Mouse (Mus musculus): Measurements from ENCODE around the gene Xk.
"Not testable (repeated sequence)": the region's sequence is repeated elsewhere in the genome, so short reads cannot be mapped to it uniquely, and the experiment has no call there.

Xk gene

DNA sequence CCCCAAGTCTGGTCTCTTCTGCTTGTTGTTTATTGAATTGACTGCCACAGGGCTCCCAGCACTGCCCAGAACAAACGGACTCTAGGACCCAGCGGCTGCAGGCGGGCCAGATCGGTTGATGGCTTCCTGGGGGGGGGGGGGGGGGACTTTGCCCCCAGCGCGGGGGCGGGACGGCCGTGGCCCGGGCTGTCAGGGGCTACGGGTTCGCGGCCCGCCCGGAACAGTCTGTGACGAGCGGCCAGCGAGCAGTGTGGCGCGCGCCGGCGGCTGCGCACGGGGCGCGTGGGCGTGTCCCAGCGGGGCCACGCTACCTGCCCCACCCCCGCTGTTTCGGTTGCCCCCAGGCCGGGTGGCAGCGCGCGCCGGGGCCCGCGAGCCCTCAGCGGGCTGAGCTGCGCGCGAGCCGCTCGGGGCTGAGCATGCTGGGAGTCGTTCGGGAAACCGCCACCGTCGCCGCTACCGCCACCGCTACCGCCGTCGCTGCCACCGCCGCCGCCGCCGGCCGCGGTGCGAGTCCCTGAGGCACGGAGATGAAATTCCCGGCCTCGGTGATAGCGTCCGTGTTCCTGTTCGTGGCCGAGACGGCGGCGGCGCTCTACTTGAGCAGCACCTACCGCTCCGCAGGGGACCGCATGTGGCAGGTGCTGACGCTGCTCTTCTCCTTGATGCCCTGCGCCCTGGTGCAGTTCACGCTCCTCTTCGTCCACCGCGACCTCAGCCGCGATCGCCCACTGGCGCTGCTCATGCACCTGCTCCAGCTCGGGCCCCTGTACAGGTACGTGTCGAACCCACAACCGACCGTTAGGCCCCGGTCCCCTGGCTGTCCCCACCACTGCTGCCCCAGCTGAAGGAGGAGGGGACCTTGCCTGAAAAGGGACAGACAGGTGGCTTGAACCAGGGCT is at the start of gene Xk:
TSS of gene Xk (plus strand) at position 297 of the 902 bp plus-strand sequence.
- in situ Hi-C loops (cut with MboI, MseI): no loop called here

DNA sequence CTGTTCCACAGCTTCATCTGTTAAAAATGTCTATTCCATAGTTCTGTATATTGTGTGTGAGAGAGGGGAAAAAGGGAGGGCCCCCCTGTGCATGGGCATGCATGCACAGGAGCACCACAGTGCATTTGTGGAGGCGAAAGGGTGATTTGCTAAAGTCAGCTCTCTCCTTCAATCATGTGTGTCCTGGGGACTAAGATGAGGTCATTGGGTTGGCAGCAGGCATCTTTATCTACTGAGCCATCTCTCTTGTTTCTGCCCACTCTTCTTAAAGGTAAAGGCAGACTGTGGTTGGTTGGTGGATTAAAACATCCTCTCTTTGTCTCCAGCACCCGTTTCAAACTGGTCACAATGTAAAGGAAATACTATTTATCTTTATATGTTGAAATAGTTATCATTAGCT is 45.5 kb upstream of the Xk start:
- in situ Hi-C loops (cut with MboI, MseI): no loop called here

DNA sequence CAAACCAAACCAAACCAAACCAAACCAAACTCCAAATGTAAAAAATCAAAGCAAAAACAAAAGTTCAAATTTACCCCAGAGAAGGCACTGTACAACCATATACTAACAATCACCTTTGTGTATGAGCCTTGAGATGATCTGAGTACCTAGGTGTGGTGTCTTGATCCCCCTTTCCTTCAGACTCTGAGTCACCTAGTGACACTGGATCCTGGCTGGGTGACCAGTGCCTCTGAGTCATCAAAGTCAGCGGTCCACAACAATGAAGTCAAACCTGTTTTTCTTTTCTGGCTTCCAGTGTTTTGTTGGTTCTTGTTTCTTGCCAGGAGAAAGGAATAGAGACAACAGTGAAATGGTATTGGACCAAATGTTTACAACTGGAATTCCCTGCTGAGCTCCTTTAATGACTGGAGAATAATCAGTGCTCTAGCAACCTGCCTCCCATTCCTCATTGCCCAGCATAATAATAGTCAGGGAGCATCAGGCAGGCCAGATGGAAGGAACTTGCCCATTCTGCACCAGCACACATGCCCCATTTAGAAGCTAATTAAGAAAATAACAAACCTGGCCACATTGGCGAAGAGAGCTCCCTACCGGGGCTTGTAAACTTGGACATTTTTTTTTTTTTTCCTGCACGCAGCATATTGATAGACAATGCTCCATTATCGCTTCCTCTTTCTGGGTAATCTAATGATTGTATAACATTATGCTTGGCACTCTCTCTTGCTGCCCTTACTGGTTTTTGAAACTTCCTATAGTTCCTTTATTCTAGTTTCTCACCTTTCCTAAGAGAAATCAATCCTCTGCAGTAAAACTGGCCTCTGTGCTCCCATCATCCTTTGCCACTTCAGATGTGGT is 31.6 kb upstream of the Xk start:
- in situ Hi-C loops (cut with MboI, MseI): no loop called here

DNA sequence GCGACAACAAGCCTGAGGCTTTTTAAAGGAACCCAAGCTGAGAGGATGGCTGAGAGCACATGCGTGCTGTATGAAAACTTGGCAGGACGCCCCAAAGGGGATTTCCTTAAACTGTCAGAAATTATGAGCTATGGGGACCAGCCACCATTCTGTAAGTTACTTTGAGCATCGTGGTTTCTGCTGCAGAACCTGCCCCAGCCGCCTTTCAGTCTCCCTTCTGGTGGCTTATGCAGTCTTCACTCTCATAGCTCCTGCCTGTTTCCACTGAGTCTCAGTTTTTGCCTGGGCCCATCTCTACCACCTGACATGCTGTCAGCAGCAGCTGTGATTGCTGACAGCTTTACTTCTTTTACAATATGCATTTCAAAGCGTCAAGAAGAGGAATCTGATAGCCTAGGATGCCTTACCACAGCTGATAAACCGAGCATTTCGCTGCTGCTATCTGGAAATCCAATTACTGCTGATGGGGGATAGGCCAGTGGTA is 29.1 kb upstream of the Xk start:
- in situ Hi-C loops (cut with MboI, MseI): no loop called here

DNA sequence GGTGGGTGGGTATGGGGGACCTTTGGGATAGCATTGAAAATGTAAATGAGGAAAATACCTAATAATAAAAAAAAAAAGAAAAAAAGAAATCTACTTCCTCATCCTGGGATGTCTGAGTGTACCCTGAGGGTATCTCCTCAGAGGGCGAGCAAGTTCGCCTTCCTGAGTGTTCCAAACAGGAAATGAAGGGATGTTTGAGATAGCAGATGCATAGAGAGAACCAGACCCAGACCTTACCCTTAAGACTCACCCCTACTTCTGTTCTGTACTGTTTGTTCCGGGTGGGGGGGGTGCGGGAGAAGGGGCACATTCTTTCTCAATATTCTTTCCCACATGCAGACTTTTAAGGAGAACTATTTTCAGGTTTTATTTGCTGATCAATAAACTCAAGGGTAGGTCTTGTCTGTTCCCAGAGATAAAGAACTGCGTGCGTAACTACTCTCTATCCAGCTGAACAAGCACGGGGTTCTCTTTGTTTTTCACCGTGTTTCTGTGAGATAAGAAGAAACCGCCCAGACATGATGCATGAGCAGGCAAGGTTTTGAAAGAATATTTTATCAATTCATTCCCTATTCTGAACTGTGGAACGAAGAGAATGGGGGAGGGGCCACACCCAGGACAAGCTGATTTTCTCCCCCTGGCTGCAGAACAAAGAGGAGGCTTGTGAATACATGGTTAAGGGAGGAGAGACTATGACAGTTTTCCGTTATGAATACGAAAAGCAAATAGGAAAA is 27.8 kb upstream of the Xk start:
- in situ Hi-C loops (cut with MboI, MseI): no loop called here

DNA sequence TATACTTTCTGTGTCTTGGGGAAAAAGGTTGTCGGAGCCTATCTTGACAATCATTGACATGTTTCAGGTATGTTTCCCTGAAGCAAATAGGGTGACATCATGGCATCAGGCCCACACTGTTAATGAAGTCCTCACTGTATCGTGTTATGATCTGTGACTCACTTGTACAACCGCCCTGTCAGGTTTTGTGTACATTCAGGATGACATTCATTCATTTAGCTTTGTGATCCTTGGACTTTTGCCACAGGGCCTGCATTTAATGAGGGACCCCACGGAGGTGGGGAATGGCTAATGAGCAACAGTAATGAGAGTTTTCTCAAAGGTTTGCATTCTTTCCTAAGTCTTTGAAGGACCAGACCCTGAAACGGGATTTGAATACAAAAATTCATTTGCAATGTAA is 23.6 kb upstream of the Xk start:
- in situ Hi-C loops (cut with MboI, MseI): no loop called here

DNA sequence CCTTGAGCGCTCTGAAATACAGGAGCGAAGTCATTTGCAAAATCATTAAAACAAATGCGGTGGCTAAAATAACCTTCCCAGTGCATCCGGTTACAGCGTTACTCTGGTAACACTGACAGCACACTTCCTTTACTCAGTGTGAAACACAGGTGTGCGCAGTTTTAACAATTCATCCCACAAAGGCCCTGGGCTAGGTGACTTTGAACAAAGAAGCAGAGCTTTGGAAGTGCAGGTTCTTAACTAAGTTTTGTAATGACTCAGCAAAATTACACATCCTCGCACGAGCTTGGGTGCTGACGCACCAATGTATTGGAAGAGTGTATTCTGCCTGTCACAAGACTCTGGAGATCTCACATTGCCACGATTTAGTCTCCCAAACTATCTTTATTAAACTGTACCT is 18.6 kb upstream of the Xk start:
- in situ Hi-C loops (cut with MboI, MseI): no loop called here

DNA sequence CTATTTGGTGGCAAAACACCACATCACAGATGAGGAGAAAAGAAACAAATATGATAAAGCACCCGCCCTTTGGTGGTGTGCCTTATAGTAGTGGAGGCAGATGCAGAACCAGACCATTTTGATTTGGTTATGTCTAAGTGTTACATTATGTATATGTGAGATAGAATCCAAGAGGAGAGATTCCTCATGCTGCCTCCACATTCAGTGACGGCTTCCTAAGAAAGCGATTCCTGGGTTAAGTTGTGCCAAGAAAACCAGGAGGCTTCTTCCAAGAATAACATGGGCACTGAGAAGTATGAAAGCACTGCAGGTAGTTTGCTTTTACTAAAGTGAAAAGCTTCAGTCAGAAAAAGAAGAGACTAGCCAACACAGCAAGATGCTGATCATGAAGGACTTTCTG is 17.7 kb upstream of the Xk start:
- in situ Hi-C loops (cut with MboI, MseI): no loop called here

DNA sequence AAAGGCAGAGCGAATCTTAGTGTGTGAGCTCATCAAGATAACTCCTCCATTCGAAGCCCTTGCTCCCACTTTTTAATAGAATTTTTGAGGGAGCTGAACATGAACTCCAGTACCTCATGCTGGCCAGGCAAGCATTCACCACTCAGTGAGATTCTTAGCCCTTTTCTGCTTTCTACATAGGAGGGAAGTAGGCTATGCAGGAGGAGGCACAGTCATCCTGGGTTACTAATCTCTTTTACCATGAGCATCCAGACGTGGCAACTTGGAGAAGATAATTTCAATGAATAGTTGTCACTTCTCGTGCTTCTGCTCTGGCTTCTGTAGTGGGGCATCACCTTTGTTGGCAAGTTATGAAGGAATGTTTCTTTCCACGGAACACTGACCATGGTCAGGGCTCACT is 15.8 kb upstream of the Xk start, which contains the start of gene Gm14862:
TSS of gene Gm14862 (minus strand) at position 134 of the 400 bp plus-strand sequence.
- in situ Hi-C loops (cut with MboI, MseI): no loop called here

DNA sequence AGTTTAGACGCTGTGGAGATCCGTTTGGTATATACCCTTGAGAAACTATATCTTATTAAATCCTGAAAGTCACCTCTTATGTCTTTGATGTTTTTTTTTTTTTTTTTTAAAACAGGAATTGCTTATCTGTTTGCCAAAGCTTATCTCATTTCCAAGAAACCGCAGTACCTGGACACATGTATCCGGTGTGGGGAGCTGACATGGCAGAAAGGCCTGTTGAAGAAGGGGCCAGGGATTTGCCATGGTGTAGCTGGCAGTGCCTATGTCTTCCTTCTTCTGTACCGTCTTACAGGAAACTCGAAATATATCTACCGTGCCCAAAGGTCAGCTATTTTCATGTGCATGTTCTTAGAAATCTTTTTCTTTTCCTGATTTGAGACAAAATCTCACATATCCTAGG is 14.7 kb upstream of the Xk start:
- in situ Hi-C loops (cut with MboI, MseI): no loop called here

DNA sequence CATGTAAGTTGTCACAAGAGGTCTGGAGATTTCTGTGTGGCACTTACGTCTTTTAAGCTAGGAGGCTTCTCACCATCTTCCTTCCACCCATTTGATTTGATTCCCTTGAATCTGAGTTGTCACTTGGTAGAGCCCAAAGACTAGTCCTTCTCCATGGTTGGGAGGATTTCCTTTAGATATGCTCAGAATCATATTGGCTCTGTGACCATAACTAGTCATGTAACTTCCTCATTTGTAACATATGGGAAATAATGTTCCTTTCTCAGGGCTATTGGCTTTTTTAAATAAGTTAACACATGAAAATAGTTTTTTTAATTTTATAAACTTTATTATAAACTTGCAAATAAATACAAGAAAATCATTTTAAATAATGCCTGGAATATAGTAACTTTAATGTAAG is 13.3 kb upstream of the Xk start:
- in situ Hi-C loops (cut with MboI, MseI): no loop called here

DNA sequence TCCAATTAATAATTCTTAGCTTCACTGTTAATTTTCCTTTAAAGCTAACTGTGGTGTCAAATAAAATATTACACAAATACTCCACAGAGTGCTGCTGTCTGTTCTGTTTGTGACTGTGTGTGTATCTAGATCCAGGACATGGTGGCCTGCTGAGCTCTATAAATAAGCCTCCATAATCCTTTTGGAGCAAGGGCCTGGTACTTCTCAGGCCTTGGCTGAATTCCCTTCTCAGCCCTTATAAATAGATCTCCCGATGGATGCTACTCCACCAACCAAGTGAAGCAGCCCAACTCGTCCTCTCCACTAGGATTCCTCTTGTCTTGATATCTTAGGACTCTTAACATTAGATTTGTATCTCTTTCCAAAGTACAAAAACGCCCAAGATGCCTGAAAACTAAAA is 1.4 kb upstream of the Xk start:
- in situ Hi-C loops (cut with MboI, MseI): no loop called here

DNA sequence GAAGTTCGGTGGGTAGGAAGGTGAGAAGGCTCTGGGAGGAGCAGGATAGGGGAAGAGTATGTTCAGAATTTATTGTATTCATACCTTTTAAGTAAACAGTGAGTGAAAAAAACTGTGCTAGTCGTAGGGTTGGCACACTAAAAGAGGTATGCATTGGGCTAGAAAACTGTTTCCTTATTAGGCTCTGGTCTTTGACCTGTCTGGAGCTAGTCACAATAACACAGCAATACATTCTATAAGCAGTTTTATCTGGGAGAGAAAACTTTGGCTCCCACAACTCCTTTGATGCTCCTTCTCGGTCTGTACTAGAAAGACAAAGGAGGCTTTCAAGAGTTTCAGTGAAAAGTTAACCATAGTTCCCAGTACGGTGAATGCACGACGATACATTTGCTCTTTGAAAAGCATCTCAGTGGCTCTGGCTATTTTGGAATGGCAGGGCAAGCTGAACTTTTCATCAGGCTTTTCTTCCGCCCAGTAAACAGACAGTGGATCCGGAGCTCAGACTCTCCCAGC is 553 bp upstream of the Xk start:
- in situ Hi-C loops (cut with MboI, MseI): no loop called here

DNA sequence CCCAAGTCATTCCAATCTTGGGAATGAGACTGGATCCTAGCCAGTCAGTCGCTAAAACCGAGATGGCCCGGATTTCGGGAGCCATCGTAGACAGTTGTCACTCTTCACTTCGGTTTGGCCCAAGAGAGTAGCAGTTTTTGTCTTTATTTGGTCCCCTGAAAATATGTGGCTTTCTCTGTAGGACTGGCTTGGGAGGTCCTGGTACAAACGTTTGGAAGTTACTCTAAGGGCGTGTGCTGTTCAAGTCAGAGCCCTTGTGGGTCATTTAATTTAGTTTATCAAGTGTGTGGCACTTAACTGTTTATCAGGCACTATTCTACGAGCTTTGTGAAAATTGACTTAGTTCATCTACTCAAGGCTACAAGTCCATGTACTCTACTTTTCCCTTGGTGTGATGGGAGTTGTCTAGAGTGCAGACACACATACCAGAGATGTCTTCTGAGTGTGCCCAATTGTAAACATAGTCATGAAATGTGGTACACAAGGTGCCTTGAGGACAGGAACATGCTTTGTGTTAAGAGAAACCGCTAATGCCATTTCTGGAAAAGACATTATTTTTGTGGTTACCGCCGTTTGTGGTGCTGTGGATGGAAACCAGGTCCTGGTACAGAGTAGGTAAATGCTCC is 934 bp downstream of the Xk start:
- in situ Hi-C loops (cut with MboI, MseI): no loop called here

DNA sequence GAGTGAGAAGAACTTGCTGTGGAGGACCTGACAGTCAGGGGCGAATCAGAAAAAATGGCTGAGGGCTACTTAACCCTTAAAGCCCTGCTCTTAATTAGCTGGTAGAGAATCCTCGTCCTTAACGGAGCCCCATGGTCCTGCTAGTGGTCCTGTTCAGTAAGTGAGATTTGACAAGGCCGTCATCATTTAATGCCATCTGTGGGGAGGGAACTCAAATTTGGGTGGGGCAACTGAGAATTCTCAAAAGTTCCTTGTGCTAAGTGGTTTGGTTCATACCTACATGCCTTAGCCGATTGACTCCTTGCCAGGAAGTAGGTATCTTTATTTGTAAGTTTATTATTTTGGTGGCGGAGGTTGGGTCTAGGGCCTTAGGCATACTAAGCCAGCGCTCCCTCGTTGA is 1.8 kb downstream of the Xk start:
- in situ Hi-C loops (cut with MboI, MseI): no loop called here

DNA sequence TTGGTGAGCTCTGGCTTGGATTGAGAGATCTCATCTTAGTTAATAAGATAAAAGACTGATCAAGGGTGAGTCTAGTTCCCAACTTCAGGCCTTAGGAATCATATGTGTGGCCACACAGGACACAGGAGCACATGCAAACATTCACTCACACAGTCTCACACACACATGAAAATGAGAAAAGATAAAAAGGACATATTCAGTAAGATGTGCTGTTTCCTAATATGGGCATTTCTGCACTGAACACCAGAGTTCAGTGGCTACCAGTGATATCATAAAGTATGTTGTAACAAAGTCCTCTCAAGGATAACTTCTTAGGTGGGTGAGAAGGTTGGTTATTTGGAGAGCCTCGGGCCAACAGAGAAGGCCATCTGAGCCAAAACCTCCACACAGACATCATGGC is 10.9 kb downstream of the Xk start, which contains the start of gene H2al1m:
TSS of gene H2al1m (plus strand) at position 301 of the 400 bp plus-strand sequence.
- in situ Hi-C loops (cut with MboI, MseI): loop anchor here (5.0 kb wide), 1 partner anchor 69 kb away; the partner anchor contains the start of gene H2al1k

DNA sequence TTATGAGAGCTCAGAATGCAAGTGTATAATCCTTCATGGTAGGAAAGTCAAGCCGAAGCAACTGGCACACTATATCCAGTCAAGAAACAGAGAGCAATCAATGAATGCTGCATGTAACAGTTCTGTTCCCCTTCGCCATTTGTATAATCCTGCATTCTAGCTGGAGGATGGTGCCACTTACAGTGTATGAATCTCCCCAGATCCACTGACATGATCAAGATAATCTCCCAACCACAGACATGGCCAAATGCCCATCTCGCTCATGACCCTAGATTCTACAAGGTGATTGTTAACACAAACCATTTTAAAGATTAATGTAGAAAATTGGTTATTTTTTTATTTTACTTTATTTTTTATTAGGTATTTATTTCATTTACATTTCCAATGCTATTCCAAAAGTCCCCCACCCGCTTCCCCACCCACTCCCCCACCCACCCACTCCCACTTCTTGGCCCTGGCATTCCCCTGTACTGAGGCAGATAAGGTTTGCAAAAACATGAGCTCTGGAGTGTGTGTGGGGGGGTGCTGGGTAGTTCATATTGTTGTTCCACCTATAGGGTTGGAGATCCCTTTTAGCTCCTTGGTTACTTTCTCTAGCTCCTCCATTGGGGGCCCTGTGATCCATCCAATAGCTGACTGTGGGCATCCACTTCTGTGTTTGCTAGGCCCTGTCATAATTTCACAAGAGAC is 20.7 kb downstream of the Xk start:
- in situ Hi-C loops (cut with MboI, MseI): not testable (repeated sequence)

DNA sequence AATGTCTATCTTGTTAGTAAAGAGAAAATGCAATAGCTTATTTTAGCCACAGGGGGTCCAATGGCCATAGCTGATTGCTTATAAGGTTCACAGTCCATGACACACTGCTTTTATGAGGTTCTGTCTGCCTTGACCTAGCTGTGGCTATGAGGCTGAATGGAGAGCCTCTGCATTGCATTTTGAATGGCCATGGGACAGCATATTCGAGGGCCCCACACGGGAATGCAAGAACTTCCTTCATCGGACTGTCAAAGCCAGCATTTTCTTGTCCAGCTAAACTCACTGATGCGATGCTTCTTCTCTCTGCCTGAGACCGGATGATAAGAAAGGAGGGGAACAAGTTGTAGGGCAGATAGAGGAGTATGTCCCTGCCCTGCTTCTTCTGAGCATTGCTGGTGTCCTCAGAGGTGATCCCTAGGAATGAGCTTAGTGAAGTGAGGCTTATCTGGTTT is 25.9 kb downstream of the Xk start:
- in situ Hi-C loops (cut with MboI, MseI): loop anchor here (5.0 kb wide), 1 partner anchor 254 kb away; no protein-coding TSS in a partner anchor

DNA sequence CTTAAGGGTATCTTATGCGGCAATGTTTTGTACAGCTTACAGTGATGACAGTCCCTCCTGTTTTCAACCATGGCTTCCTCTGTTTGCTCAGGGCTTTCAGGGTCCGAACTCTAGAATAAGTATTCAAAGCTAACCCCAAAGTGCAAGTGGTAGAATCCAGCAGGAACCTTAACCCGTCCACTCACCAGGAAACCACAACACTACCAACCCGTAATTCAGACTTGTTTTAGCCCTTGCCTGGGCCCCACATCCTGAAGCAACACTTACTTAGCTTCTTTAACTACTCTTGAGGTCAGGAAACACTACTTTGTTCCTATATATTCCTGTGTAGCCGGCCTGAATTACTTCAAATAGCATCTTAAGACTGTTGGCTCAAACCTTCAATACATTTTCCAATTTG is 30.2 kb downstream of the Xk start:
- in situ Hi-C loops (cut with MboI, MseI): no loop called here

DNA sequence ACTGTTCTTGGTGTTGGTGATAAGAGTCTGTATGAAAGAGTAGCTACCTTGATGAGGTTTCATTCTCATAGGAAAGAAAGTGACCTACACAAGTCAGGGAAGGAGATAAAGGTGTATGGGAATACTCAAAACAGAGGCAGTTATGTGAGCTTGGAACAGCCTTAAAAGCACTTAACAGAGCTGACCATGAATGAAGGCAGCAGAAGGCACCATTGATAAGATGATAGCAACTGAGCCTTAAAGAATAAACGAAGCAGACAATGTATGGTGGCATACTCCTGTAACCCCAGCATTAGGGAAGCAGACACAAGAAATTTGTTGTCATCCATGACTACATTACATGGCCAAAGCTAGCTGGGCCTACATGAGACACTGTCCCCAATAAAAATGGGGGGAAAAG is 30.9 kb downstream of the Xk start:
- in situ Hi-C loops (cut with MboI, MseI): no loop called here
